In the genomic region with DNA sequence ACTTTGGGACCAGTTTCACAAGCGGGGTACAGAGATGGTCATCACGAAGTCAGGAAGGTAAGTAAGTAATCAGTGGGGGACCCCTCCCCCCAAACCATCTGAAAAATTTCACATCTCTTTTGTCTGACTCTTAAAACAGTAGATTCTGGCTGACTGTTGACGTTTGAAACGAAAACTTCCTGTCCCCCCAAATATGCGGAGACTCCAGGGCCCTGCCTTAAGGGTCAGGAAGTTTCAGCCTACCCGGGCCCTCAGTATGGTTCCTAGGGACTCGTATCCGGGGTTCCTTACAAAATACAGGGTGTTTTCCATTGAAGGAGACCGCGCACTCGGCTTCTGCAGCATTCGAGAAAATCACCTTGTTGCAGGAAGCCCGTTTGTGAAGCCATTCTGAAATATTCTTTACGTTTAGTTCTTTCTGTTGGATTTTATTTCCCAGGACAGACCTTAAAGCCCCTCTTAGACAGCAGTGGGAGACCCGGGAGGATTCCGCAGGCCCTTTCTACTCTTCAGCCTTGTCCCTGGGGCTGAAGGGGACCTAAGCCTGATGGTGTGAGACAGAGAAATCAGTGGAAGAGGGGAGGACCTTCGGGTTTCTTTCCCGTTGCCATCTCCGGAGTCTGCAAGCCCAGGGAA, we compare ENCODE assay signal across 8 mouse cellular contexts. TPM values are rescaled to one million over a fixed set of nuclear protein-coding genes. Genes with fewer than 3 reads are reported as not detected.
DNase-seq lines count a peak whose midpoint lies in the region; ATAC-seq lines count a peak whose summit lies in the region.

No protein-coding gene starts in this region.

- peak; percentile 13 for DNase-seq in kidney, adult 18-20 months
- no peak for DNase-seq in kidney, adult 11 months
- DNase-seq in NIH3T3 (ENCODE audit: low read depth) = peak; percentile 38
- no peak for DNase-seq in hindbrain, embryonic 11.5 days (ENCODE audit: low spot score)
- DNase-seq in thymus, postnatal 10 days (ENCODE audit: low spot score in 2 of 2) = no peak
- DNase-seq in frontal cortex, postnatal 25 days (ENCODE audit: low spot score in 2 of 2) = no peak
- no peak for DNase-seq in cerebellum, adult 9-10 months

- H3K4me3 ChIP-seq in hindbrain, embryonic 11.5 days (ENCODE audit: low read depth, low read length) = peak overlapping the region; percentile 26
- H3K4me3 ChIP-seq in midbrain, embryonic 12.5 days = 0 out of 2 replicates have a peak overlapping the region, but pooled peaks have one; percentile 32

- H3K9ac ChIP-seq in hindbrain, embryonic 11.5 days (ENCODE audit: low read depth, low read length) = no peak overlapping the region; the same call in 1 of the 2 replicates
- H3K9ac ChIP-seq in midbrain, embryonic 12.5 days (replicated peaks) = no peak overlapping the region

- WGBS in hindbrain, embryonic 11.5 days = under 1% methylated on average over 19 of the region's 19 CpGs
- WGBS in midbrain, embryonic 12.5 days = 1% methylated on average over 19 of the region's 19 CpGs

- peaks cover 7% of the 10 kb centered on the region; the same call in 1 of the 2 replicates for H3K4me1 ChIP-seq in hindbrain, embryonic 11.5 days (replicated peaks; ENCODE audit: control insufficient read depth, insufficient read depth, low read length)
- peaks cover 10% of the 10 kb centered on the region for H3K4me1 ChIP-seq in midbrain, embryonic 12.5 days

- ATAC-seq in hindbrain, embryonic 11.5 days (ENCODE audit: low FRiP score) = no peak
- ATAC-seq in midbrain, embryonic 12.5 days (ENCODE audit: low FRiP score, low read depth) = no peak

- H3K9me3 ChIP-seq in hindbrain, embryonic 11.5 days (ENCODE audit: control insufficient read depth, low read length) = no peaks in the 10 kb centered on the region
- H3K9me3 ChIP-seq in midbrain, embryonic 12.5 days = no peaks in the 10 kb centered on the region

- H3K4me2 ChIP-seq in hindbrain, embryonic 11.5 days (replicated peaks; ENCODE audit: low read depth, low read length) = no peak overlapping the region; the same call in 1 of the 2 replicates
- H3K4me2 ChIP-seq in midbrain, embryonic 12.5 days (replicated peaks) = no peak overlapping the region

- H3K27me3 ChIP-seq in hindbrain, embryonic 11.5 days (ENCODE audit: control insufficient read depth, insufficient read depth, low read length) = peaks cover 95% of the 10 kb centered on the region
- peaks cover 97% of the 10 kb centered on the region for H3K27me3 ChIP-seq in midbrain, embryonic 12.5 days

- no peak overlapping the region for H3K27ac ChIP-seq in hindbrain, embryonic 11.5 days (ENCODE audit: low read depth, low read length)
- H3K27ac ChIP-seq in midbrain, embryonic 12.5 days (replicated peaks) = no peak overlapping the region

- H3K36me3 ChIP-seq in hindbrain, embryonic 11.5 days (ENCODE audit: control insufficient read depth, insufficient read depth, low read length) = no peaks in the 10 kb centered on the region
- H3K36me3 ChIP-seq in midbrain, embryonic 12.5 days = no peaks in the 10 kb centered on the region

RNA-seq across cellular contexts. Expression of gene Tbx3, which starts 2.0 kb away (rescaled TPM):
- 5.1 and 9.0 TPM in 2 replicates for polyA plus RNA-seq in hindbrain, embryonic 11.5 days (2014; fragmentation: Nextera tagmentation; extraction: Ambion mirVana)
- polyA plus RNA-seq in midbrain, embryonic 12.5 days (2016; fragmentation: Nextera tagmentation; extraction: Ambion mirVana) = 2.1 and 2.2 TPM in 2 replicates

Comparison
In these comparisons a context has a peak if more than half of its experiments do, and no peak if none do; other contexts are left out.
1. DNase-seq: peak in kidney, adult 18-20 months (single experiment) and NIH3T3 (single experiment); none in kidney, adult 11 months (single experiment), hindbrain, embryonic 11.5 days (single experiment), thymus, postnatal 10 days (0 of 2), frontal cortex, postnatal 25 days (0 of 2) and cerebellum, adult 9-10 months (single experiment).